Mouse (Mus musculus): ENCODE results near the gene Ptpn1.

GRCm38 (mm10) chr2:167947251-167947650 lies 15.4 kb downstream of the Ptpn1 start:
- TF ChIP-seq CTCF (IDR thresholded peaks at IDR 0.05; ENCODE audit: extremely low read depth, insufficient read depth, low read length) = no peak
- TF ChIP-seq POLR2A (IDR thresholded peaks at IDR 0.05; ENCODE audit: extremely low read depth, insufficient read depth, low read length) = no peak

Measured in cortical plate, adult 2 months (tissue).